Mouse (Mus musculus): ENCODE data around the gene Opn1sw. TPM values are rescaled to one million over a fixed set of nuclear protein-coding genes. Genes with fewer than 3 reads are reported as not detected.
A peak's percentile ranks its signal among the peaks of the same experiment; 100 is the strongest.

Gene Opn1sw
- 9.3 and 11.3 TPM in 2 replicates for polyA plus RNA-seq (2012; rRNA removed)

DNA sequence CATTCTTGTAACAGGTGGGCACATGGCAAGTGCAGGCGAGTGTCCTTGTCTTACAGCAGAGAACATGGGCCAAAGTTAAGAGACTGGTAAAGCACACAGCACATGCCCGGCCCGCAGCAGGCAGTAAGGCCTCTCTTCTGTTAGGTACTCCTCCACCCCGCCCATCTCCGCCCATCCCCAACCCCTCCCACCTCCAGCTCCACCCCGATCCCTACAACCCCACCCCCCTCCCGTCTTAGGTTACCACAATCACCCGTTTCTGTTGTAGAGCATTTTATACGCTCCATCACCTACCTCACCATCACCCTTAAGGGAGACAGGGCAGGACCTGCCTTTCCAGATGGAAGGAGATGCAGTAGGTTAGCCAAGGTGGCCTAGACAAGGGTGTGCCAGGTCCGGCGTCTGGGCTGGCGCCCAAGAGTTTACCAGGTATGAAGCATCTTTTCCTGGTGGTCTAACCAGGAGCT, at the start of gene Opn1sw:
Gene Opn1sw (minus strand): TSS at position 417 of the 467 bp plus-strand sequence.
- DNase-seq (ENCODE audit: low spot score), result no peak

DNA sequence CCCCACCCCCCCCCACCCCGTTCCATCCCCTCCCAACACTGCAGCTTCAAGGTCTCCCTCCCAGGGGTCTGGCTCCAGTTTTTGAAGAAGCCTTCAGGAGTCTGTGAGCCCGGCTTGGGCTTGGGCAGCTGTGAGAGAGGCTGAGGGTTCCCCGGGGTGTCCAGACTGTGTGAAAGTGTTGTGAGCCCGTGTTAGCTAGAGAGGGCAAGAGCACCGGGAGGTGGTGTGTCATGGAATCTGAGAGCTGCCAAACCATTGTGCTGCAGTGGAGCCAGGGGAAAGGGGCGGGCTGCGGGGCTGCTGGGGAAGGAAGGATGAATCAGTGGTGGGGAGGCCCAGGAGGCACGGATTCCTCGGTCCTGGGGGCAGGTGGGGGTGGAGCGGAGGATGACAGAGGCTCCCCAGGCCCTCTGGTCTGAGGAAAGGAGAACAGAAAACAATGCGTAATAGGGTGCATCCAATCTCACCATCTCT, 48.2 kb upstream of the Opn1sw start:
- DNase-seq (ENCODE audit: low spot score), result no peak

DNA sequence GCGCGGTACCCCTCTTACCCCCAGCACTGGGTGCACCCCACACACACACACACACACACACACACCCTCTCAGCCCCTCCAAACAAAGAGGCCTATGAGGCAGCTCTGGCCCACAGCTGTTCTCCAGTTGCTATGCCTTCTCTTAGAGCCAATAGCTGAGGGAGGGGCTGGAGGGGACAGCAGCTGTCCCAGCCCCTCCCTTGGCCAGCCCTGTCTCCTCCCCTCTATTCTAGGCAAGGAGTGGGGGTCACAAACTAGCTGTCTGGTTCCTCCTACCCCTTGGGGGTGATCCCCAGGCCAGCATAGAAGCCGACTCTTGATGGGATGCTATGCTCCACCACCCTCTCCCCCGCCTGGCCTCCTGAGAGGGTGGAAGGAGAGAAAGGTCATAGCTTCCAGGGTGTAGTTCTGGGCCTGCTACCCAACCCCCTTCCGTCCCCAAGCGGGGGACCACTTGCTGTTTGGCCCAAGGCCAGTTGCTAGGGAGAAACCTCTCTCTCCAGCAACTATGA, 47.7 kb upstream of the Opn1sw start:
- DNase-seq (ENCODE audit: low spot score), result no peak

DNA sequence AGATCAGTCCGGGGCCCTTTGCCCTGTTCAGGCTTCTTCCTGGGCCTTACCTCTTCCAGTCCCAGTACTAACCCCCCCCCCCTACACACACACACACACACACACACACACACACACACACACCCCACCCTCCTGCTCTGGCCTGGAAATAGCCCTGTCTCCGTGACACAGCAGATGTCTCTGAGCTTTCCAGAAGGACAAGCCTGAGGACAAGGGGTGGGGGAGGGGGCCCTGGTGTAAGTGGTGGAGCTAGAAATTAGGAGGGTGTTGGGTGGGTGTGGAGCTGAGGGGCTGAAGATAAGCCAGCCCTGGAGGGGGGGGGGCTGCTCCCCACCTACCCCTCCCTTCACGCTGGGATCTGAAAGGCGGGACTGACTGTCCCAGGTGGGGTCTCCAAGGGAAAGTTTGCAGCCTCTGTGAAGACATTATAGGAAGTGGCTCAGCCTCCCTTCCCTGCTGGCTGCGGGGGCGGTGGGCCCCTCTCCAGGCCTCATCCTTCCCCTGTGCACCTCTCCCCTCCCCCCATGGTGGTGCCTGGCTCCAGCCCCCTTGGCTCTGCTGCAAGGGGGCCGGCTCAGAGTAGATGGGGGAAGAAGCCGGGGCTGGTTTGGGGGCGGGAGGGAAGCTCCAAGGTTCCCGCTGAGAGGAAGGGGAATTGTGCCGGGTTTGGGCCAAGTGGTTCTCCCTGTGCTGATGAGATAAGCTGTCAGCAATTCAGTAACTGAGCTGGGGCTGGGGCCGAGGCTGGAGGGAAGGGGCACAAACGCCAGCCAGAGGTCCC, 46.8 kb upstream of the Opn1sw start:
- peak; percentile 26 for DNase-seq (ENCODE audit: low spot score)

DNA sequence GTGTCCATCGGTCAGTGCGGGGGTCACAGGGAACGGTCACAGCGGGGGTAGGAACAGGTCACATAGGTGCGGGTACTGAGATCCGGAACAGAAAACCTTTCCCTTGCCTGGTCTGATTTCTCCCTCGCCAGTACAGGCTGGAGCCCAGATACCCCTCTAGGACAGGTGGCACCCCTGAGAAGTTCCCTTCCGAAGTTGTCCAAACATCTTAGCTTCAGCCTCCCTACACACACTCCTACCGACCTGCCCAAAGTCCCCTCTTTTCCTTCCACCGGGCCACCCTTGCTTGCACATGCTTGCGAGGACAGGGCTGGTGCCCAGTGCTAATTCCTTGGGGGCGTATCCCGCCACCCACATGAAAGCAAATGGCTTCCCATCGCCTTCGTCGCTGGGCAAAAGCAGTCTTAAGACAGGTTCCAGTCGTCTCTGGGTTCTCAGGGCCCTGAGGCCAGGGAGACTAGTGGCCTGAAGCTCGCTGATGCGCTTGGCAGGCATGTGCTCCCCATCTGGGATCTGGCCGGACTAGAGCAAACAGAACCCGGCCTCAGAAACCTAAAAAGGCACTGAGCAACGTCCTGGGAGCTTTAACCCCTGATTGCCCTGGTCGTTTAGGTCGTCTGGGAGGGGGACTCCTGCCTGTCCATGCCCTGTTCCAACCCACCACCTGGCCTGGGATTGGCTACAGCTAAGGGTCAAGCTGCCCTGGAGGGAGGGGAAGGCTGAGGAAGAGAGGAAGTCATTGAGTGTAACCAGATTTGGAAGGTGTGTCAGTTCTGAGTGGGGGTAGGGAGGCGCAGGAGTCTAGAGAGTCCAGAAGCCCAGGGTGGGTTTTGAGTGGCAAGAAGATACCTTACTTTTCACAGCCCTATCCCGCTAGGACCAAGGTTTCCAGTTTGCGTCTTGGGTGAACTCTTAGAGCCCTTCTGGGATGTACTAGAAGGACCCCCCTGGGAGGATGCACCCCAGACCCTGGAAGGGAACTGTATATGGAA, 45.8 kb upstream of the Opn1sw start:
- DNase-seq (ENCODE audit: low spot score), result peak; percentile 27

DNA sequence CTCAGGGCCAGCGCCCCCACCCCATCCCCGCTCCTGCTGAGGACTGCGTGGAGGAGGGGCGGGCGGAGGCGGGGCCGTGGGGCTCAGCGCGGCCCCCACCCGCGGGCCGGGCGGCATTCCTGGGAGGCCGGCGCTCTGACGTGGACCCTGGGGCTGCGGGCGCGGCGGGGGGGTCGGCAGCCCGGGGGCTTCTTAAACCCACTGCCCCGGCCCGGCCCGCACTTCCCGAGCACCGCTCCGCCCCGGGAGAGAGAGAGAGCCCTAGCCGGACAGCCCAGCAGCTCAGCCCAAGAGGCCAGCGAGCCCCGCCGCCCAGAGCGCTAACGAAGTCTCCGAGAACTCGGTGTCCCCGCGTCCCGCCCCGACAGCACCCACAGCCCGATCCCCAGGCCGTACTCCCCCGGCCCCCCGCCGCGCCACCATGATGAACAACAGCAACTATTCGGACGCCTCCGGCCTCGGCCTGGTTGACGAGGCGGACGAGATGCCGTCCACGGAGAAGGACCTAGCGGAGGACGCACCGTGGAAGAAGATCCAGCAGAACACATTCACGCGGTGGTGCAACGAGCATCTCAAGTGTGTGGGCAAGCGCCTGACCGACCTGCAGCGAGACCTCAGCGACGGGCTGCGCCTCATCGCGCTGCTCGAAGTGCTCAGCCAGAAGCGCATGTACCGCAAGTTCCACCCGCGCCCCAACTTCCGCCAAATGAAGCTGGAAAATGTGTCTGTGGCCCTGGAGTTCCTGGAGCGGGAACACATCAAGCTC, 45.0 kb upstream of the Opn1sw start, which contains the start of gene Flnc:
Gene Flnc (plus strand): TSS at position 219 of the 766 bp plus-strand sequence.
- peak; percentile 58 for DNase-seq (ENCODE audit: low spot score)

DNA sequence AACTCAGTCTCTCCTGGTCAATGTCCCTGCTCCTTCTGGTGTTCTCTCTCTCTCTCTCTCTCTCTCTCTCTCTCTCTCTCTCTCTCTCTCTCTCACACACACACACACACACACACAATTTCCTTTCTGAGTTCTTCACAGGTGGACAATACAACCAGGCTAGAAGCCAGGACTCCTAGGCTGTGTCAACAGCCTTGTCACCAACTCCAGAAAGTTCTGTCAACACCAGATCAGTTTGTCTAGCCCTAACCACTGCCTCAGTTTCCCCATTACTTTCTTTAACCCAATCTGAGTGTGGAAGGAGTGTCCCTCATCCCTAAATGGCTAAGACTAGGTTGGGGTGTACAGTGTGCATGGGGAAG, 44.4 kb upstream of the Opn1sw start:
- DNase-seq (ENCODE audit: low spot score), result no peak

DNA sequence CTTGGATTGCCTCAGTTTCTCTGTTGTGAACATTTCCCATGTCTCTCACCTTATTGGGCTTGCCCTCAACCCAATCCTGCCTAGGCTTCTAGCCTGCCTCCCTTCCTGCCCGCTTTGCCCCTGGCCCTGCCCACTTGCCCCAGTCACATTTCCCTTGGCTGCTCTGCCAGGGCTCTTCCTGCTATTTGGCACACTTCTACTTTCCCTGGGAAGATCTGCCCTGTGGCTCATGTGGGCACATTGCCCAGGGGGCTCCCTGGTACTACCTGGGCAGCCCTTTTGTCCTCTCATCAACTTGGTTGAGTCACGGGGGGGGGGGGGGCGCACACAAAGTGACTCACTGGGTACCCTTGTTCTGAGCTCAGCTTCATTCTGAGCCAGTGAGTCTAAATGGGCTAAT, 43.9 kb upstream of the Opn1sw start:
- DNase-seq (ENCODE audit: low spot score), result no peak

DNA sequence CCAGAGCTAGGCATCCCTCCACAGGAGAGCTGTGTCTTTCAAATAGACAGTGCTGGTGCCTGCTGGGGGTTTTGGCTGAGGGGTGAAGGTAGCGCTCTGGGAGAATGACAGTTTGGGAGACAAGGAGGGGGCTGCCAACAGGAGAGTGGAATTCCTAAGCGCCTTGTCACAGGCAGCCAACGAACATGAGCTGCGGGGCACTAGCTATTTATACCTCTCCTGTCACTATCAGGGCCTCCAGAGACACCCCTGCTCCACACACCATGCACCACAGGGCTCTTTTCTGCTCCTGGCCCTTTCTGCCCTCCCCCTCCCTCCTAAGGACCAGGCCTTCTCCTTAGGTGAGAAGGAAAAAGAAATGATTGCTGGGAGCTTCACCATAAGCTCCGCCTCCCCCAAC, 43.2 kb upstream of the Opn1sw start:
- DNase-seq (ENCODE audit: low spot score), result no peak

DNA sequence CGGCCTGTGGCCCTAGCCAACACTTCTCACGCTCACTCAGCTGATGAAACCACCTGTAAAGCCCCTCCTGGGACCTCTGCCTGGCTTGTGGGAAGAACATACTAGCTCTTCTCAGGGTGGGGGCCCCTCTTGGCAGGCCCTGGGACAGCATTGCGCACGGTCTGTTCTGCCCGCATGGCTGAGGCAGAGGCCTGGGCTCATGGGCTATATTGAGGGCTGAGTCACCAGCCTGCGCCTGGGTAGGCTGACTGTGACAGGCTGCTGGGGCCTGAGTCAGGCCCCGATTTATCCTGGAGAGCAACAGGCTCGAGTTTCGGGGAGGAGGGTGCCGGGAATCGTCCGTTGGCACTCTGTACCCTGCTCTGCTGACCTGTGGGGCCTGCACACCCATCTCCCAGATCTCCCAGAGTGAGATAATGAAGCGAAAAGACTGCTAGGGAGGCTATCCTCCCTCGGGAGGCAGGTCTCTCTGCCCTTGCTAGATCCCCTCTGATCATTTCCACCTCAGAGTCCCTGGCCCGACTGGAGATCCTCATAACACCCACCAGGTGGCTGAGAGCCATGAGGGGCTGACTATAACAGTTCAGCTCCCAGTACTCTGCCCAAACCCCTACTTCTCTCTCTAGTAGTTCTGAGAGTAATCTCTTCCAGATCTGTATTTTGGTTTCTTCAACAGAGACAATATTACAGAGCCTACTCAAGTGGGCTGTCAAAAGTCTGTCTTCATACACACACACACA, 42.6 kb upstream of the Opn1sw start:
- no peak for DNase-seq (ENCODE audit: low spot score)

DNA sequence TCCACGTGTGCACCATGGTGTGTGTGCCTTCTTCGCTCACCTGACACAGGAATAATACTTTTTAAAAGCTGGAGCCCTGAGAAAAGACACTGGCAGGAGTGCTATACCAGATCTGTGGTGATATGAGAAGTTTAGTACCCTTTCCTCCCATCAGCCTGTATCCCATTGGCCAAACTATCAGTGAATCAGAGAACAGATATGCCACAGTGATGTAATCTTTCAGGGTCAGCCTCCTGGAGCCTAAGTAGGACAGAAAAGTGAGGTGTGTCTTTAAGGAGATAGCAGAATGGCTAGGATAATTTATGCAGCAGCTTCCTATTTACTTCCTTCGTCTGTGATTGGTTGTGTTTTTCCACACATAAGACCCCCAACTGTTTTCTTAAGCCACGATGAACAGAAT, 39.9 kb upstream of the Opn1sw start:
- no peak for DNase-seq (ENCODE audit: low spot score)

DNA sequence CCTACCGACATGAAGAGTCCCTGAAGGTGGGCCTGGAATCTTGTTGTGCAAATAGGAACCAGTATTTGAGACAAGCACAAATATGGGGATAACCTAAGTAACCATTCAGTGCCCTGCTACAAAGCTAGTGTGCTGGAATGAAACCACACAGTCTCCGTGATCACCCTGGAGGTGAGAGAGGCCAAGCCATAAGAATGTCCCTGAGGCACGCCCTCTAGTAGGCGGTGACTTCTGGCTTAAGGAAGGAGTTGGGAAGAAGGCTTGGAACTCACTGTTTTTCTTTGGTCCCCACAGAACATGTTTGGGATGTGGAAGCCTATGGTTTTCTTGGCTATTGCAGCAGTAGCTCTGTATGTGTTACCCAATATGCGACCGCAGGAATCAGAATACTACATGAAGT, 38.1 kb upstream of the Opn1sw start:
- no peak for DNase-seq (ENCODE audit: low spot score)

DNA sequence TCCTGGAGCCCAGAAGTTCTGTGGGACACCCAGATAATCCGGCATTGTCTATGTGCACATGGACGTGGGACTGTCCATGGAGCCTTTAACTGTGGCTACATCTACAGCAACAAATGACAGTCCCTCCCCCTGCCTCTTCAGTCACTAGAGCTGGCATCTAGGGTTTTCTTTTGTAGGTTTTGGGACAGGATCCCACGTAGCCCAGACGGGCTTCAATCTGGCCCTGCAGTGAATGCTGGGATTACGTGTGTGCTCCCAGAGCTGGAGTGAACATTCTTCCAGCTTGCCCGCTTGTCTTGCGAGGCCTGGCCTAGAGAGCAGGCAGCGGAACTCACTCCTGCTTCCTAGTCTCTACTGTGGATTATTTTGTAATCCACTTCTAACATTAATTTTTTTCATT, 36.9 kb upstream of the Opn1sw start:
- DNase-seq (ENCODE audit: low spot score), result no peak

DNA sequence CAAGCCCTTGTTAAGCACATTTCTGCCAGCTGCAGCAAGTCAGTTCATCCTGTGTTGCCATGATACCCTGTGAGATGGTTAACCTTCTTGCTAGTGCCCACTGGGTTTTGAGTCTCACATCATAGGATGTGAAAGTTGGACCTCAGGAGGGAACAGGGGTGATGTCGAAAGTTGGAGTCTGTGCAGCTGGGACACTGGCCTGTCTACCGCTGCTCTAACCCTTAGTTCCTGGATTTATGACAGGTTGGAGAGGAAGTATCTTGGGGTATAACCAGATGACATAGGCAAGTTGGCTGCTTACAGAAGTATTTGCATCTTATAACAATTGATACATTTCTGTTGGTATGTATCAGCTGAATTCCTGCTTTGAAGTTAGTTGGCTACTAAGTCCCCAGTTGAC, 32.3 kb upstream of the Opn1sw start:
- no peak for DNase-seq (ENCODE audit: low spot score)

DNA sequence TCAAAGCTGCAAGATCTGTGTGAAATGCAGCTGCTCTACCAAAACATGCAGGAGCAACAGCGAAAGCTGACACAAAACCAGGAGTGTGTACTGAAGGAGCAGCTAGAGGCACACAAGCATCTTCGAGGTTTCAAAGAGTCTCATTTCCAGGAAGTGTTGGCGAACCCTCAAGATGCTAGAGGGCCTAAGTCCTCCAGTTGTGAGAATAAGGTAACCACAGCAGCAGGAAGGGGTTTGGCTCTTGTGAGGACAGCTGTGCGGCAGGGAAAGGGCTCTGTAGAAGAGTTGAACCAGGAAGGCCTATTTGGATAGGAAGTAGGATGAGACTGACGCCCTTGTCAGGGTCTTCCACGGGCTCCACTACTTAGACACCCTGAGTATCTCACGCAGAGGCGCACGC, 27.2 kb upstream of the Opn1sw start:
- no peak for DNase-seq (ENCODE audit: low spot score)

DNA sequence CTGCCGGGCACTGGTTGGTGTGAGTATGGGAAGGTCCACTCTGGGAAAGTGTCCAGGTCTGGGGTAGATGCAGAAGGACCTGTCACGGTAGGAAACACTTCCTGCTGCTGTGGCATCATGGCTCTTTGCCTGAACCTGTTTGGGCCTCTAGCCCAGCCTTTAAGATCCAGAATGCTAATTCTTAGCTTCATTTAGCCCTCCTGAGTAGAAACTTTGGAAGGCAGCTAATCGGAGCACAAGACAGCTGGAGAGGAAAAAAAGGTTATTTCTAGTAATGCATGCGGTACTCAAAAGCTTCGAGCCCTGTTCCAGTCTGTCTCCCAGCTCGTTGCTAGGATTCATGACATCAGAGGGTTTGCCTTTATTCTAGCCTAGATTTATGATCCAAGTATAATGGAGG, 18.1 kb upstream of the Opn1sw start:
- no peak for DNase-seq (ENCODE audit: low spot score)

DNA sequence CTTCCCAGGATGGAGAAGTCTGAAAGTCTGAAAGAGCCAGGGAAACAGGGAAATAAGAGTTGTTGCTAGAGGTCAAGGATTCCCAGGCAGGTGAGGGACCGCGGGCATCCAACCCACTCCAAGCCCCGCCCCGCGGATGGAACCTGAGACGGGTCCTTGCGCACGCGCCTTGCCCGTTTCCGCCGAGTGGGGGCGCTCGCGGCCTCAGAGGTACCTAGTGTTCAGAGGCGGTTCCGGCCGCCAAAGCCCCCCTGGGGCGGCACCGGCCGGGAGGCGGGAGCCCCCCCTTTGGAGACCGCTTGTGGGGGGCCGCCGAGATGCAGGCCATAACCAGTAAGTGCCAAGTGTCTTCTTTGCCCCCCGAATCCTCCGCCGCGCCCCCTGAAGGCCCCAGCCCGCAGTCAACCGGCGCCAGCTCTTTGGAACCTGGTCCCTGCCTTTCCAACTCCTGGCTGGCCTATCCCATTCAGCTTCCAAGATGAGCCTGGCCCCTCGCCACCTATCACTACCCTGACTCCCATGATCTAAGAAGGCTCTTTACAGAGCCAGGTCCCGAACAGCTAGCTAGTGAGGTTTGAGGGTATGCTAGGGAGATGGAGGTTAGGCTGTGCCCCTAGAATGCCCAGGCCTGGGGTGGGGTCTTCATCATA, 14.6 kb upstream of the Opn1sw start:
- DNase-seq (ENCODE audit: low spot score), result no peak

DNA sequence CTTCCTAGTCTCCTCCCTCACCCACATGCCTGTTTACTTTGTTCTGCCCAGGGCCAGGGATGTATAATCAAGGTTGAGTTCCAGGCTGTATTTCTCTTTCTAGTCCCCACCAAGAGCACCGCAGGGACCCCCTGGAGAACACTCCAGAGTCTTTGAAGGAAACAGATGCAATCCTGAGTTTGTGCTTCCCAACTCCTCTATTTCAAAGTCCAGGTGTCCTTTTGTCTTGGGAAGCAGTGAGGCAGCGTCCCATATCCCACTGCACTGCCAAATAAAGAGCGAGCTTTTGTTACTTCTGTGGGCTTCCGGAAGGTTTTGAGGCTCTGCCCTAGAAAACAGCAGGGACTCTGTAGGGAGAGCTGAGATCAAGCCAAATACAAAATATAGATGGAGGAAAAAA, 11.6 kb upstream of the Opn1sw start:
- DNase-seq (ENCODE audit: low spot score), result no peak

DNA sequence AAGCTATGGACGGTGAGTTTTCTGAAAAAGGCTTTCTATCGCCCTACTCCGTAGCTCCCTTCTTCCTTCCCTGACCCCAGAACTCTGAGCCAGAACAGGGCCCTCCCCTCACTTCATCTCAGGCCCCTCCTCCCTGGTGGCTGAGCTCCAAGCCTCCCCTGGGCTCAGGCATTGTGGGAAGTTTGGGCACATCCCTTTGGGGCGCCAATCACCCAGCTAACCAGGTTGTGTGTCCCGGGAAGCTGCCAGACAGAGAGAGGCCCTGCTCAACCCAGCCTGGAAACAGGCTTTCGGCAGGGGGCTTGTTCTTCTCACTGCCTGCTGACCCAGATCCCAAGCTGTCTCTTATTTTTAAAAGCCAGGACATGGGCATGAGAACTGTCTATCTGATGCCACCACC, 9.3 kb upstream of the Opn1sw start:
- no peak for DNase-seq (ENCODE audit: low spot score)
